Mouse (Mus musculus): ENCODE measurements around the gene Pdyn. TPM values are rescaled to one million over a fixed set of nuclear protein-coding genes. Genes with fewer than 3 reads are reported as not detected.
A peak's percentile ranks its signal among the peaks of the same experiment; 100 is the strongest.

Gene Pdyn
- polyA plus RNA-seq, 1 experiment from 2014 or later = 3.8 TPM

- peak overlapping the region; percentile 52; the same call in 1 of the 2 replicates for H3K27ac ChIP-seq
- no peaks in the 10 kb centered on the region for H3K36me3 ChIP-seq
- peaks cover 13% of the 10 kb centered on the region for H3K4me1 ChIP-seq (replicated peaks)
- WGBS = 65% methylated on average over 10 of the region's 10 CpGs
- H3K4me3 ChIP-seq (replicated peaks) = no peak overlapping the region
- peak; percentile 53; the same call in 1 of the 2 replicates for ATAC-seq
- H3K9me3 ChIP-seq = no peaks in the 10 kb centered on the region
- H3K4me2 ChIP-seq (replicated peaks) = no peak overlapping the region
- no peaks in the 10 kb centered on the region for H3K27me3 ChIP-seq
- H3K9ac ChIP-seq (replicated peaks) = no peak overlapping the region
These were observed 12.7 kb downstream of the Pdyn start for GRCm38 (mm10) chr2:129686908-129687307.

- H3K4me3 ChIP-seq (replicated peaks) = no peak overlapping the region
- no peak overlapping the region for H3K9ac ChIP-seq (replicated peaks)
- H3K4me2 ChIP-seq (replicated peaks) = no peak overlapping the region
- no peaks in the 10 kb centered on the region for H3K36me3 ChIP-seq
- H3K27ac ChIP-seq = no peak overlapping the region
- peaks cover 13% of the 10 kb centered on the region for H3K4me1 ChIP-seq (replicated peaks)
- no peaks in the 10 kb centered on the region for H3K27me3 ChIP-seq
- WGBS = 88% methylated on average over 4 of the region's 4 CpGs
- no peak for ATAC-seq
- no peaks in the 10 kb centered on the region for H3K9me3 ChIP-seq
These were observed 15.6 kb downstream of the Pdyn start for GRCm38 (mm10) chr2:129684014-129684413.

- H3K4me3 ChIP-seq (replicated peaks) = no peak overlapping the region
- peaks cover 4% of the 10 kb centered on the region; the same call in 1 of the 2 replicates for H3K27me3 ChIP-seq
- peaks cover 9% of the 10 kb centered on the region for H3K4me1 ChIP-seq (replicated peaks)
- WGBS = 88% methylated on average over 3 of the region's 3 CpGs
- no peak overlapping the region for H3K9ac ChIP-seq (replicated peaks)
- ATAC-seq = no peak
- no peak overlapping the region for H3K4me2 ChIP-seq (replicated peaks)
- H3K27ac ChIP-seq = no peak overlapping the region
- no peaks in the 10 kb centered on the region for H3K9me3 ChIP-seq
- H3K36me3 ChIP-seq = no peaks in the 10 kb centered on the region
These were observed 19.4 kb downstream of the Pdyn start for GRCm38 (mm10) chr2:129680236-129680635.

GRCm38 (mm10) chr2:129679066-129679465 is 20.6 kb downstream of the Pdyn start:
- 88% methylated on average over 5 of the region's 5 CpGs for WGBS

GRCm38 (mm10) chr2:129677664-129678063 is 22.0 kb downstream of the Pdyn start:
- WGBS = 7% methylated on average over 2 of the region's 2 CpGs
- Histone ChIP-seq H3K27me3 (peaks cover 4% of the 10 kb centered on the region; the same call in 1 of the 2 replicates), H3K4me2 (replicated peaks) (no peak overlapping the region), H3K9me3 (no peaks in the 10 kb centered on the region), H3K9ac (replicated peaks) (no peak overlapping the region), H3K27ac (no peak overlapping the region), H3K36me3 (no peaks in the 10 kb centered on the region), H3K4me1 (replicated peaks) (peaks cover 9% of the 10 kb centered on the region), H3K4me3 (replicated peaks) (no peak overlapping the region)
- peak; percentile 78 for ATAC-seq

More at GRCm38 (mm10) chr2:129679066-129679465, 20.6 kb downstream of the Pdyn start:
- Histone ChIP-seq H3K27me3 (peaks cover 4% of the 10 kb centered on the region; the same call in 1 of the 2 replicates), H3K4me1 (replicated peaks) (peaks cover 9% of the 10 kb centered on the region), H3K4me2 (replicated peaks) (no peak overlapping the region), H3K27ac (no peak overlapping the region), H3K9me3 (no peaks in the 10 kb centered on the region), H3K4me3 (replicated peaks) (no peak overlapping the region), H3K9ac (replicated peaks) (no peak overlapping the region), H3K36me3 (no peaks in the 10 kb centered on the region)
- ATAC-seq = no peak

GRCm38 (mm10) chr2:129674935-129675634 is 24.6 kb downstream of the Pdyn start:
- 0 out of 2 replicates have a peak, but pooled peaks have one; percentile 35 for ATAC-seq
- H3K9me3 ChIP-seq = no peaks in the 10 kb centered on the region
- 38% methylated on average over 13 of the region's 13 CpGs for WGBS
- no peak overlapping the region for H3K27ac ChIP-seq
- no peak overlapping the region for H3K9ac ChIP-seq (replicated peaks)
- H3K4me1 ChIP-seq (replicated peaks) = peaks cover 9% of the 10 kb centered on the region
- no peak overlapping the region for H3K4me3 ChIP-seq (replicated peaks)
- H3K36me3 ChIP-seq = no peaks in the 10 kb centered on the region
- H3K4me2 ChIP-seq (replicated peaks) = no peak overlapping the region
- peaks cover 4% of the 10 kb centered on the region; the same call in 1 of the 2 replicates for H3K27me3 ChIP-seq

- H3K36me3 ChIP-seq = no peaks in the 10 kb centered on the region
- peaks cover 4% of the 10 kb centered on the region; the same call in 1 of the 2 replicates for H3K27me3 ChIP-seq
- 75% methylated on average over 4 of the region's 4 CpGs for WGBS
- no peak overlapping the region for H3K4me3 ChIP-seq (replicated peaks)
- ATAC-seq = no peak
- no peaks in the 10 kb centered on the region for H3K4me1 ChIP-seq (replicated peaks)
- H3K9ac ChIP-seq (replicated peaks) = no peak overlapping the region
- H3K9me3 ChIP-seq = no peaks in the 10 kb centered on the region
- H3K4me2 ChIP-seq (replicated peaks) = no peak overlapping the region
- no peak overlapping the region for H3K27ac ChIP-seq
These were observed 27.7 kb downstream of the Pdyn start for GRCm38 (mm10) chr2:129671911-129672310.

- no peak overlapping the region for H3K27ac ChIP-seq
- no peaks in the 10 kb centered on the region for H3K4me1 ChIP-seq (replicated peaks)
- H3K4me3 ChIP-seq (replicated peaks) = no peak overlapping the region
- H3K4me2 ChIP-seq (replicated peaks) = no peak overlapping the region
- H3K9ac ChIP-seq (replicated peaks) = no peak overlapping the region
- no peaks in the 10 kb centered on the region for H3K9me3 ChIP-seq
- H3K36me3 ChIP-seq = no peaks in the 10 kb centered on the region
- H3K27me3 ChIP-seq = no peaks in the 10 kb centered on the region
- WGBS = 70% methylated on average over 4 of the region's 4 CpGs
- ATAC-seq = no peak
These were observed 37.2 kb downstream of the Pdyn start for GRCm38 (mm10) chr2:129662484-129662883.

- H3K4me1 ChIP-seq (replicated peaks) = no peaks in the 10 kb centered on the region
- WGBS = 68% methylated on average over 6 of the region's 6 CpGs
These were observed 39.6 kb downstream of the Pdyn start for GRCm38 (mm10) chr2:129660020-129660419.

GRCm38 (mm10) chr2:129658796-129659195 is 40.8 kb downstream of the Pdyn start:
- Histone ChIP-seq H3K4me3 (replicated peaks) (no peak overlapping the region), H3K27me3 (no peaks in the 10 kb centered on the region), H3K27ac (no peak overlapping the region), H3K4me2 (replicated peaks) (no peak overlapping the region), H3K4me1 (replicated peaks) (no peaks in the 10 kb centered on the region), H3K36me3 (no peaks in the 10 kb centered on the region), H3K9me3 (no peaks in the 10 kb centered on the region), H3K9ac (replicated peaks) (no peak overlapping the region)
- no peak for ATAC-seq
- WGBS = 88% methylated on average over 4 of the region's 4 CpGs

More at GRCm38 (mm10) chr2:129660020-129660419, 39.6 kb downstream of the Pdyn start:
- Histone ChIP-seq H3K4me3 (replicated peaks) (no peak overlapping the region), H3K9ac (replicated peaks) (no peak overlapping the region), H3K27ac (no peak overlapping the region), H3K4me2 (replicated peaks) (no peak overlapping the region), H3K36me3 (no peaks in the 10 kb centered on the region), H3K9me3 (no peaks in the 10 kb centered on the region), H3K27me3 (no peaks in the 10 kb centered on the region)
- ATAC-seq = no peak

GRCm38 (mm10) chr2:129655033-129655432 is 44.6 kb downstream of the Pdyn start:
- 91% methylated on average over 4 of the region's 4 CpGs for WGBS

GRCm38 (mm10) chr2:129654233-129654950 is 45.3 kb downstream of the Pdyn start:
- Histone ChIP-seq H3K9ac (replicated peaks) (no peak overlapping the region), H3K4me3 (replicated peaks) (no peak overlapping the region), H3K36me3 (no peaks in the 10 kb centered on the region), H3K4me1 (replicated peaks) (no peaks in the 10 kb centered on the region), H3K27me3 (no peaks in the 10 kb centered on the region), H3K9me3 (no peaks in the 10 kb centered on the region), H3K4me2 (replicated peaks) (no peak overlapping the region), H3K27ac (no peak overlapping the region)
- 88% methylated on average over 4 of the region's 4 CpGs for WGBS
- no peak for ATAC-seq

More at GRCm38 (mm10) chr2:129655033-129655432, 44.6 kb downstream of the Pdyn start:
- Histone ChIP-seq H3K4me3 (replicated peaks) (no peak overlapping the region), H3K9ac (replicated peaks) (no peak overlapping the region), H3K36me3 (no peaks in the 10 kb centered on the region), H3K27ac (no peak overlapping the region), H3K27me3 (no peaks in the 10 kb centered on the region), H3K9me3 (no peaks in the 10 kb centered on the region), H3K4me2 (replicated peaks) (no peak overlapping the region), H3K4me1 (replicated peaks) (no peaks in the 10 kb centered on the region)
- ATAC-seq = no peak

All from midbrain, embryonic 13.5 days (tissue).